Mouse (Mus musculus) lung, adult 2 months (tissue): ENCODE results near the gene Kat6b.

Source experiments
- CTCF ChIP-seq: fragments of 200-500 bp; IDR thresholded peaks from 2 replicates; pipeline ENCODE4 v1.5.1; 2011; ENCODE audit warnings: mild to moderate bottlenecking, low read length, control low read depth; ENCODE audit not compliant: insufficient read depth
- POLR2A ChIP-seq: fragments of 200-500 bp; IDR thresholded peaks from 2 replicates; pipeline ENCODE4 v1.6.1; 2011; ENCODE audit warnings: low read depth, mild to moderate bottlenecking, control low read depth, low read length, borderline replicate concordance; ENCODE audit errors: extremely low read depth

- TF ChIP-seq CTCF (no peak), POLR2A (no peak)
Observed at GRCm38 (mm10) chr14:21615853-21616252, 134.6 kb downstream of the Kat6b start.
